Mouse (Mus musculus) lung, postnatal 0 days (tissue): ENCODE results near the gene Ipo9. TPM values are rescaled to one million over a fixed set of nuclear protein-coding genes. Genes with fewer than 3 reads are reported as not detected.
"Not testable (repeated sequence)": the region's sequence is repeated elsewhere in the genome, so short reads cannot be mapped to it uniquely, and the experiment has no call there.

Experiments used
- ATAC-seq: fragments of 200-750 bp; cut with Nextera tagmentation; 2 replicates; pipeline ENCODE4 v1.8.0; 2017; ENCODE audit warnings: moderate library complexity
- DNase-seq: peaks from one replicate; pipeline ENCODE4 v3.0.0-alpha.2; 2016; ENCODE audit warnings: low spot score
- H3K27ac ChIP-seq: fragments of 300-500 bp; sonication (generic); 2 replicates; pipeline ENCODE4 v1.5.1; 2014; ENCODE audit warnings: antibody characterized with exemption, mild to moderate bottlenecking, low read length, mixed read lengths
- H3K27me3 ChIP-seq: fragments of 300-500 bp; sonication (generic); replicated peaks from 2 replicates; pipeline ENCODE4 v1.6.1; 2014; ENCODE audit warnings: low read length, mixed read lengths; ENCODE audit not compliant: insufficient read depth
- H3K36me3 ChIP-seq: fragments of 300-500 bp; sonication (generic); 2 replicates; pipeline ENCODE4 v1.6.1; 2014; ENCODE audit warnings: low read length, mixed read lengths; ENCODE audit not compliant: insufficient read depth
- H3K4me1 ChIP-seq: fragments of 300-500 bp; sonication (generic); 2 replicates; pipeline ENCODE4 v1.6.1; 2014; ENCODE audit warnings: antibody characterized with exemption, low read depth, low read length, mixed read lengths; ENCODE audit not compliant: insufficient read depth
- H3K4me2 ChIP-seq: fragments of 300-500 bp; sonication (generic); replicated peaks from 2 replicates; pipeline ENCODE4 v1.6.1; 2014; ENCODE audit warnings: low read depth, mild to moderate bottlenecking, low read length, moderate library complexity, mixed read lengths
- H3K4me3 ChIP-seq: fragments of 300-500 bp; sonication (generic); 2 replicates; pipeline ENCODE4 v1.5.1; 2014; ENCODE audit warnings: low read depth, low read length
- H3K9ac ChIP-seq: fragments of 300-500 bp; sonication (generic); replicated peaks from 2 replicates; pipeline ENCODE4 v1.6.1; 2014; ENCODE audit warnings: low read depth, mild to moderate bottlenecking
- H3K9me3 ChIP-seq: fragments of 300-500 bp; sonication (generic); 2 replicates; pipeline ENCODE4 v1.6.1; 2016; ENCODE audit warnings: low read length, mixed read lengths
- CTCF ChIP-seq: IDR thresholded peaks from 2 replicates; pipeline ENCODE4 v1.5.1; 2016; ENCODE audit warnings: antibody characterized with exemption, mild to moderate bottlenecking
- EP300 ChIP-seq: IDR thresholded peaks from 2 replicates; pipeline ENCODE4 v1.6.1; 2016; ENCODE audit warnings: antibody characterized with exemption, mild to moderate bottlenecking, control low read depth
- WGBS: fragments of 180-500 bp; shearing (Covaris S2); extraction: QIAGEN DNeasy Blood & Tissue Kit; methylation state at CpG from one replicate; pipeline ENCODE4 v1.1.7; 2014; 5-methylcytosine and 5-hydroxymethylcytosine counted together
- polyA plus RNA-seq: library from polyadenylated mRNA; unstranded; fragments of >200 nt; fragmentation: Nextera tagmentation; extraction: Ambion mirVana; gene quantifications from 2 replicates; pipeline ENCODE4 v1.2.1, GENCODE M21; 2015

The Ipo9 gene
- polyA plus RNA-seq, 1 experiment from 2014 or later: 26.1 TPM

DNA sequence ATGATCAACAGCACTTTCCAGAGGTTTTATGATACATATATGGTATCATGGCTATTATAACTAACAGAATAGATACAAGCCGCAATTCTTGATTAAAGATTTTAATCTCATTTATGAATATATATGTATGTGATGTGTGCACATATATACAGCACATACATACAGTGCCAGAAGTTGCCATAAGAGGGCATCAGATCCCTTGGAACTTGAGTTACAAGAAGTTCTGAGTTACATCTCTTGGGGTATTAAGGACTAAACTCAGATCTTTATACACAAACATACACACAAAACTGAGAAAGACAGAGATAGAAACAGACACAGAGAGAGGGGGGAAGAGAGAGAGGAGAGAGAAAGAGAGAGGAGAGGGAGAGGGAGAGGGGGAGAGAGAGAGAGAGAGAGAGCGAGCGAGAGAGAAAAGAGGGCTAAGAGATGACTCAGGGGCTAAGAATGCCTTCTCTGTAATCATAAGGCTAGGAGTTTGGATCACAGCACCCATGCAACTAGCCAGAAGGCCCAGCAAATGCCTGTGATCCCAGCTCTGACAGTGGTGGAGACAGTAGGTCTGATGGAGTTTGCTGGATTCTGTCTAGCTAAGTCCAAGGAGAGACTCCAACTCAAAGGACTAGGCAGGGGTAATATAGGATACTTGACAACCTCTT lies 28.7 kb downstream of the Ipo9 start:
- ATAC-seq (no peak), DNase-seq (peak; percentile 21)
- H3K4me3 ChIP-seq: no peak overlapping the region
- H3K27ac ChIP-seq: no peak overlapping the region
- H3K9me3 ChIP-seq: no peaks in the 10 kb centered on the region
- no peak overlapping the region for H3K9ac ChIP-seq
- H3K4me1 ChIP-seq: no peaks in the 10 kb centered on the region
- TF ChIP-seq EP300 (no peak), CTCF (peak; percentile 44)
- no peak overlapping the region for H3K4me2 ChIP-seq
- 93% methylated on average over 3 of the region's 3 CpGs for WGBS
- H3K27me3 ChIP-seq: no peaks in the 10 kb centered on the region
- peaks cover 33% of the 10 kb centered on the region; the same call in 1 of the 2 replicates for H3K36me3 ChIP-seq

DNA sequence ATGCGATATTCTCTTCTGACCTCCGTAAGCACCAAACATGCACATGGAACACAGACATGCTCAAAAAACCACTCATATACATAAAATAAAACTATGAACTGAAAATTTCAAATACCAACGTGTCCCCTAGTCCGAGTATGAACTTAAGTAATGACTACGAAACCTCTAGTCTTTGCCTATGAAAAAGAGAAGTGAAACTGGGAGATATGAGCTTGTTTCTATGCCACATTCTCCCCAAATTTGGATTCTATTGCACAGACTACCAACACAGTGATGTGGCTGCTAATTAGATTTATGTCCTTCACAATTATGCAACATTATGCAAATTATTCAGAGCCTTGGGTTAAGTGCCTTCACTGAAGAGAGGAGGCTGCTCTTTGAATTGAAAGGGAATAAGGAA lies 30.8 kb downstream of the Ipo9 start:
- TF ChIP-seq CTCF (no peak), EP300 (no peak)
- Histone ChIP-seq H3K4me1 (no peaks in the 10 kb centered on the region), H3K4me3 (no peak overlapping the region), H3K9me3 (no peaks in the 10 kb centered on the region), H3K4me2 (no peak overlapping the region), H3K27me3 (no peaks in the 10 kb centered on the region), H3K27ac (no peak overlapping the region), H3K36me3 (peaks cover 22% of the 10 kb centered on the region; the same call in 1 of the 2 replicates), H3K9ac (no peak overlapping the region)
- ATAC-seq (no peak), DNase-seq (no peak)
- WGBS: 93% methylated on average over 5 of the region's 5 CpGs

DNA sequence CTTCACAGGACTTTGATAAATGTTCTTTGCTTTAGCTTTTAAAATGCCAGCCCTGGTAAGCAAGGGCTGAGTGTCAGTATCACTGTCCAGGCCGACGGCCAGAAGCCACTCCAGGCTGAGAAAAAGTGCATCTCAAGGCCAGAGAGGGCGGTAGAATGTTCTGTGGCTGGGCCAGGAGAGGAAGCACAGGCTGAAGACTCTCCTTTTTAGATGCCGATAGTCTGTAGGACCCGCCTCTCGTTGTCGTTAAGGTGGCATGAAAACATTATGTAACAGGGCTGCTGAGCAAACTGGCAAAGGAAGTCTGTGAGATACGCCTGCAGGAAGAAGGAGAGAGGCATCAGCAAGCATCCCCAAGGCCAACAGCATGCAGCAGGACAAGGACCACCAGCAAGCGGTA lies 45.1 kb downstream of the Ipo9 start:
- Histone ChIP-seq H3K4me3 (no peak overlapping the region), H3K36me3 (peaks cover 42% of the 10 kb centered on the region; the same call in 1 of the 2 replicates), H3K27ac (no peak overlapping the region), H3K27me3 (no peaks in the 10 kb centered on the region), H3K9ac (no peak overlapping the region), H3K4me1 (no peaks in the 10 kb centered on the region), H3K9me3 (no peaks in the 10 kb centered on the region), H3K4me2 (no peak overlapping the region)
- DNase-seq: no peak
- no peak for ATAC-seq
- WGBS: 86% methylated on average over 9 of the region's 9 CpGs
- no peak for TF ChIP-seq EP300
- TF ChIP-seq CTCF: no peak

DNA sequence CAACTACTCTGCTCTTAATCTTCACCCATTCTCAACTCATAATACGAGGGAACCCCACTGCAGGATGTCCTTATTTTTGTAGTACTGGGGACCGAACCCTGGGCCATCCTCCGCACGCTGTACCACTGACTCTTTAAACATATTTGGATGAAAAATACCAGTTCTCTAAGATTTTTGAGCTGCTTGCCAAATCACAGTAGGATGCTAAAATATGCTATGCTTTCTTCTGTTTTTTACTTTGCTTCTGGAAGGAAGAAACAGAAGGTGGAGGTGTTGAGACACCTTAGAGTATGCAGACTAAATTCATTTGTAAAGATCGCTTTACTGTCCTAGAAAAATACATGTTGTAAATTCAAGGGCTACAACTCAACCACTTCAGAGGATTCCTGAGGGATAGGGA lies 46.1 kb downstream of the Ipo9 start:
- Histone ChIP-seq H3K36me3 (peaks cover 36% of the 10 kb centered on the region; the same call in 1 of the 2 replicates), H3K4me1 (no peaks in the 10 kb centered on the region), H3K9me3 (no peaks in the 10 kb centered on the region), H3K4me3 (no peak overlapping the region), H3K27me3 (no peaks in the 10 kb centered on the region), H3K27ac (no peak overlapping the region), H3K4me2 (no peak overlapping the region), H3K9ac (no peak overlapping the region)
- WGBS: 96% methylated on average over 5 of the region's 5 CpGs
- ATAC-seq (no peak), DNase-seq (no peak)
- TF ChIP-seq CTCF (no peak), EP300 (no peak)

DNA sequence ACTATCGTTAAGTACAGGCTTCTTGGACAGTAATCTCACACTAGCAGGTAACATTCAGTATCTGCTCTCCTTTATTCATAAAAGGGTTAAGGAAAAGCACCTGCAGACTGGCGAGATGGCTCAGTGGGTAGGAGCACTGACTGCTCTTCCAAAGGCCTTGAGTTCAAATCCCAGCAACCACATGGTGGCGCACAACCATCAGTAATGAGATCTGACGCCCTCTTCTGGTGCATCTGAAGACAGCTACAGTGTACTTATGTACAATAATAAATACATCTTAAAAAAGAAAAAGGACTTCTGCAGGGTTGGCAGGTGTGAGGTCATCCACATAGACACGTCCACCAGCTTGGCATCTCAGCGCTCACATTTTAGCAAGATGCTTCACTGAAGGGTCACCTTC lies 48.7 kb downstream of the Ipo9 start:
- not testable (repeated sequence) for H3K27ac ChIP-seq, ATAC-seq, H3K9me3 ChIP-seq, H3K4me3 ChIP-seq, H3K4me1 ChIP-seq, H3K27me3 ChIP-seq, H3K9ac ChIP-seq, DNase-seq, H3K4me2 ChIP-seq
- peak; percentile 60 for TF ChIP-seq CTCF
- H3K36me3 ChIP-seq: peaks cover 17% of the 10 kb centered on the region; the same call in 1 of the 2 replicates
- WGBS: 60% methylated on average over 6 of the region's 6 CpGs

DNA sequence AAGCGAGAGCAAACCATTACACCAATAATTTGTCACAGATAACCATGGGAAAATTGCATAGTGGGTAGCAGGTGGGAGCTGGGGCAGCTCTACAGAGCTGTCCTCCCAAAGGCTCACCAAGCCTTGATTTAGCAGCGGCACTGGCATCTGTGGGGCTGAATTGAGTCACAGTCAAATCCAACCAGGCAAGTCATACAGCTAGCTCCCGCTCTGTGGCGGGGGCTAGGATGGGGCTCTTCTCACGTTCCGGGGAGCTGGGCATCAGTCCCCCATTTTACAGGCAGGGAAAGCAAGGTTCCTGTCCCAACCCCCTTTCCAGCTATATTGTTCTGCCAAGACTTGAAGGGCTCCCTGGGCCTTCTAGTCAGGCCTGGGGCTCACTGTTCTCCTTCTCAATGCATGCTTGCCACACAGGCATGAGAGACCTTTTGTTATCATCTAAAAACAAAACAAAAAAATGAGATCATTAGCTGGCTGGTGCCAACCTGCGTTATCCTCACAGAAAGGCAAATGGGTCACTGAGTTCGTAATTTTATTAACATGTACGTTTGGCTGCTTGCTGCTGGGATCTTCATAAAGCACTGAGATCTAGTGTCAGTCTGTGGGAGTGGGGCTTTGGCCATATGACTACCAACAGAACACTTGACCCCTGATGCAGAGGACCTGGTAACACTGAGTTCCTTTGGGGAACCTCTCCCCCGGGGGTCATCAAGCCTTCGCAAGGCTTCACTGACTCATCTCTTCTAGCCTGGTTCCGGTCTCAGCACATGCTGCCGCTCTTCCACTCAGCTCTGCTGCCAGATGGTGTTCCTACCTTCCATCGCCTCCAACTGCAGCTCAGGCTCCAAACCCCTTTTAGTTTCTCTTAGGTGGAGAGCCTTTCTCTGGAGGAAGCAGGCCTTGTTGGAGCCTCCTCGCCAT lies 50.0 kb downstream of the Ipo9 start:
- no peak for ATAC-seq
- WGBS: 74% methylated on average over 15 of the region's 15 CpGs

More for the DNA sequence above, 50.0 kb downstream of the Ipo9 start:
- H3K9ac ChIP-seq: no peak overlapping the region
- no peak for DNase-seq
- H3K27me3 ChIP-seq: no peaks in the 10 kb centered on the region
- TF ChIP-seq CTCF (no peak), EP300 (no peak)
- H3K4me1 ChIP-seq: no peaks in the 10 kb centered on the region
- peaks cover 9% of the 10 kb centered on the region; the same call in 1 of the 2 replicates for H3K36me3 ChIP-seq
- no peak overlapping the region for H3K27ac ChIP-seq
- no peak overlapping the region for H3K4me3 ChIP-seq
- no peaks in the 10 kb centered on the region for H3K9me3 ChIP-seq
- H3K4me2 ChIP-seq: no peak overlapping the region
